ENCODE assay signal across 10 mouse cellular contexts in the genomic region with DNA sequence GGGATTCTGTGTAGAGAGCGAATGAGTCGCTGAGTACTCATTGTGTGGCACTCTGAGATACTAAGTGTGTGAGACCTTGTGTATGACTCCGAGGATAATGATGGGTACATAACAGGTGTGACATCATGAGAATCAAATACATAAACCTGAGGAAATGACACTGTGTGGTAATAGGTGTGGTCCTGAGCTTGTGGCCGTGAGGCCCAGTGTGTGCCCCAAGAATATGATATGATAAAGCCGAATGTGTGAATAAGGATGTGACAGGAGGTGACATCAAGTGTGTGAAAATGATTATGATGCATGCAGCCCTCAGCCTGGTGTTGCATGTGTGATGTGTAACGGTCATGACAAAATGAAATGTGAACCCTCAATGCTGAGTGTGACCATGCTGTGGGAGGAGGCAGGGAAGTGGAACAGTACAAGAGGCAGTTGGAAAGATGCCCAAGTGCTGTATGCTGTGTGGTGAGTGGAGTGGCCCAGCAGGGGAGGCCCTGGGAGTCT. TPM values are rescaled to one million over a fixed set of nuclear protein-coding genes. Genes with fewer than 3 reads are reported as not detected.
DNase-seq lines count a peak whose midpoint lies in the region; ATAC-seq and TF ChIP-seq lines count a peak whose summit lies in the region.
"Had no signal": no experiment of that assay in that cellular context is flagged by ENCODE, and none has a peak within 500 bp of the region (broad histone marks: within the 10 kb centered on the region; RNA-seq: fewer than 3 reads in every experiment).

No protein-coding gene starts in this region.

- H3K27ac ChIP-seq in layer of hippocampus, adult 2 months: peak overlapping the region; percentile 75; the same call in 1 of the 2 replicates
- H3K27ac ChIP-seq: macrophage had no signal

- peak; percentile 54 for DNase-seq in adrenal gland, postnatal 10 days
- DNase-seq in adrenal gland, adult 8-10 months: no peak
- no peak for DNase-seq in layer of hippocampus, adult 2 months (ENCODE audit: low spot score in 2 of 2)
- DNase-seq in layer of hippocampus, postnatal 36 days: no peak
- DNase-seq in induced T-regulatory cell, adult 2 months (ENCODE audit: low read depth): peak; percentile 92
- no peak for DNase-seq in Muller cell, postnatal 12 days (ENCODE audit: inconsistent ontology term)
- DNase-seq in gastrocnemius, adult 18-20 months (ENCODE audit: low spot score): no peak

- H3K4me3 ChIP-seq in layer of hippocampus, adult 2 months: no peak overlapping the region
- H3K4me3 ChIP-seq: erythroblast, embryonic 14.5 days had no signal

- no peak for TF ChIP-seq CTCF in layer of hippocampus, adult 2 months (conservative IDR thresholded peaks at IDR 0.05)

- ATAC-seq in megakaryocyte progenitor cell, adult 5-6 weeks (replicated peaks; ENCODE audit: poor library complexity): peak; percentile 61

RNA-seq across cellular contexts. Expression of a gene that starts 45.1 kb away (rescaled TPM):
- total RNA-seq in adrenal gland, postnatal 10 days (2021): 100 to 1,000 TPM; 113 to 120 TPM
- 100 to 1,000 TPM; 219 to 291 (median 255) TPM for total RNA-seq in adrenal gland, adult 8-10 months (2022)
- 100 to 1,000 TPM; 300 to 318 TPM for total RNA-seq in layer of hippocampus, adult 2 months (2021)
- 100 to 1,000 TPM; 300 to 301 TPM for total RNA-seq in layer of hippocampus, postnatal 36 days (2021)
- 24.1 and 25.6 TPM in 2 replicates for total RNA-seq in megakaryocyte progenitor cell, adult 5-6 weeks (2015)
- 30.8 and 30.9 TPM in 2 replicates for total RNA-seq in megakaryocyte progenitor cell, adult 5-6 weeks (2017)
- 10 to 100 TPM; 21.0 to 23.0 TPM for total RNA-seq in gastrocnemius, adult 18-20 months (2021)

RNA-seq across cellular contexts. Expression of a gene that starts 55.9 kb away (rescaled TPM):
- 1 to 10 TPM in 1 of 2 experiments, not detected in 1; 3.7 TPM for total RNA-seq in adrenal gland, postnatal 10 days (2021)
- 1 to 10 TPM in 2 of 4 experiments, not detected in 2; 4.4 to 8.6 TPM for total RNA-seq in adrenal gland, adult 8-10 months (2022)
- total RNA-seq in layer of hippocampus, adult 2 months (2021): 1 to 10 TPM in 1 of 2 experiments, not detected in 1; 2.4 TPM
- 1 to 10 TPM in 1 of 2 experiments, not detected in 1; 3.0 TPM for total RNA-seq in layer of hippocampus, postnatal 36 days (2021)
- total RNA-seq in megakaryocyte progenitor cell, adult 5-6 weeks (2015): not detected in 2 replicates
- total RNA-seq in megakaryocyte progenitor cell, adult 5-6 weeks (2017): not detected in 2 replicates
- not detected for total RNA-seq in gastrocnemius, adult 18-20 months (2021)

Comparison
In these comparisons a context has a peak if more than half of its experiments do, and no peak if none do; other contexts are left out.
1. DNase-seq: peak in adrenal gland, postnatal 10 days (single experiment) and induced T-regulatory cell, adult 2 months (single experiment); none in adrenal gland, adult 8-10 months (single experiment), layer of hippocampus, adult 2 months (0 of 2), layer of hippocampus, postnatal 36 days (0 of 2), Muller cell, postnatal 12 days (single experiment) and gastrocnemius, adult 18-20 months (single experiment).